Comparison of ENCODE assay signal across 8 mouse cellular contexts in the genomic region with DNA sequence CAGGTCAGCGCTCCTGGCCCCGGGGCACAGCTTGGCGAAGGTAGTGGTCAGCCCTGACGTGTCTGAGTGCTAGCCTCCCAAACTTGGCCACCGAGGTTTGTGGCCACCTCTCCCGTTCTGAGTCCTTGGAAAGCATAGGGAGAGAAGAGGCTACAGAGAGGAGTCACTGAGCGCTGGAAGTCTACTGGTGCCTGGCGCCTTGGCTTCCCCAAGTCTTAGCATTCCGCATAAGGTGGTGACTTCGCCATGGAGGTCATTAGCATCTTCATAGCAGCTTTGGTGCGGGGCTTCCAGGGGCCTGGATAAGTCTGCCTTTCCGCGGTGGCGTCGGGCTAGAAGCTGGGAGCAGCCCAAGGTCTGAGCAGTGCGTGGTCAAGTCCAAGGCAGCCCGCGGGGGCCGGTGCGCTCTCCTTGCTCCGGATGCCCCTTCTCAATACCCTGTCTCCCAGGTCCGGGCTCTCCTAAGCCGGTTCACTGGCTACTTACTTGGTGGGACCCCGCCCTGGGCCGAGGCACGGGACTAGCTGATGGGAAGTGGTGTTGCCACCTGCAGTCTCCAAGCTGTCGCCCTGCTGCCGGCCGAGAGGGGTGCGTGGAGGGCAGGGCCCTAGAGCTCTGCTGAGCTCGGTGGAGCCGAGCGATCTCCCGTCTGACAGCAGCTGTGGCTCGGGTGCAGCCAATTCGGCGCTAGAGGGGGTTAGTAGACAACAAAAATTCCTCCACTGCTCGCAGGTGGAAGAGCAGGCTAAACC. TPM values are rescaled to one million over a fixed set of nuclear protein-coding genes. Genes with fewer than 3 reads are reported as not detected.
DNase-seq lines count a peak whose midpoint lies in the region; ATAC-seq and TF ChIP-seq lines count a peak whose summit lies in the region.

No protein-coding gene starts in this region.

- TF ChIP-seq POLR2A in cortical plate, adult 2 months (IDR thresholded peaks at IDR 0.05; ENCODE audit: extremely low read depth, insufficient read depth, low read length): peak; percentile 56; the same call in 1 of the 2 replicates

- no peaks in the 10 kb centered on the region for H3K9me3 ChIP-seq in heart, postnatal 0 days (replicated peaks; ENCODE audit: control insufficient read depth, low read length)
- no peaks in the 10 kb centered on the region for H3K9me3 ChIP-seq in neural tube, embryonic 14.5 days (ENCODE audit: control insufficient read depth, low read length)

- peak overlapping the region; percentile 57 for H3K4me2 ChIP-seq in heart, postnatal 0 days (ENCODE audit: low read depth, low read length)
- H3K4me2 ChIP-seq in neural tube, embryonic 14.5 days (ENCODE audit: low read depth, low read length): peak overlapping the region; percentile 98

- peak overlapping the region; percentile 74 for H3K27ac ChIP-seq in cortical plate, adult 2 months (ENCODE audit: insufficient read depth, low read length)
- no peak overlapping the region for H3K27ac ChIP-seq in heart, postnatal 0 days (ENCODE audit: low read depth)
- peak overlapping the region; percentile 52 for H3K27ac ChIP-seq in neural tube, embryonic 14.5 days (ENCODE audit: low read depth, low read length)

- no peak overlapping the region for H3K9ac ChIP-seq in heart, postnatal 0 days (replicated peaks; ENCODE audit: low read depth, low read length)
- H3K9ac ChIP-seq in neural tube, embryonic 14.5 days (replicated peaks; ENCODE audit: low read depth, low read length): peak overlapping the region; percentile 59

- peak overlapping the region; percentile 74 for H3K4me3 ChIP-seq in cortical plate, adult 2 months (ENCODE audit: insufficient read depth, low read length)
- peak overlapping the region; percentile 32 for H3K4me3 ChIP-seq in heart, postnatal 0 days (ENCODE audit: low read depth, low read length)
- peak overlapping the region; percentile 45 for H3K4me3 ChIP-seq in neural tube, embryonic 14.5 days (ENCODE audit: low read depth, low read length)

- TF ChIP-seq EP300 in heart, postnatal 0 days (IDR thresholded peaks at IDR 0.05; ENCODE audit: low read depth): no peak

- peak; percentile 44; the same call in 1 of the 2 replicates for ATAC-seq in heart, postnatal 0 days (ENCODE audit: insufficient read depth, low read depth)
- ATAC-seq in neural tube, embryonic 14.5 days (ENCODE audit: low read depth): peak; percentile 92

- TF ChIP-seq CTCF in cortical plate, adult 2 months (IDR thresholded peaks at IDR 0.05; ENCODE audit: extremely low read depth, insufficient read depth, low read length): peak; percentile 49; the same call in 1 of the 2 replicates
- TF ChIP-seq CTCF in heart, postnatal 0 days (IDR thresholded peaks at IDR 0.05; ENCODE audit: low read depth): no peak; the same call in 1 of the 2 replicates

- peaks cover 36% of the 10 kb centered on the region for H3K27me3 ChIP-seq in heart, postnatal 0 days (ENCODE audit: control insufficient read depth, insufficient read depth, low read length)
- H3K27me3 ChIP-seq in neural tube, embryonic 14.5 days (ENCODE audit: control insufficient read depth, insufficient read depth, low read length): 0 out of 2 replicates have a peak, but pooled peaks cover 6% of the 10 kb centered on the region

- H3K36me3 ChIP-seq in heart, postnatal 0 days (replicated peaks; ENCODE audit: control insufficient read depth, insufficient read depth, low read length): no peaks in the 10 kb centered on the region
- no peaks in the 10 kb centered on the region for H3K36me3 ChIP-seq in neural tube, embryonic 14.5 days (ENCODE audit: control insufficient read depth, insufficient read depth, low read length)

- peak; percentile 11 for DNase-seq in ovary, postnatal 10 days (ENCODE audit: low spot score)
- no peak for DNase-seq in ovary, adult 18-20 months (ENCODE audit: low spot score)
- peak; percentile 7 for DNase-seq in heart, postnatal 0 days (ENCODE audit: low spot score)
- DNase-seq in left cerebral cortex, adult 9 months (ENCODE audit: low spot score in 2 of 2): peak; percentile 48 to 77
- no peak for DNase-seq in B cell, adult 2 months
- no peak for DNase-seq in MN1 (ENCODE audit: low spot score)

- WGBS in heart, postnatal 0 days: 1% methylated on average over 38 of the region's 38 CpGs
- under 1% methylated on average over 38 of the region's 38 CpGs for WGBS in neural tube, embryonic 14.5 days

- no peaks in the 10 kb centered on the region for H3K4me1 ChIP-seq in cortical plate, adult 2 months (ENCODE audit: control insufficient read depth, insufficient read depth, low read length)
- H3K4me1 ChIP-seq in heart, postnatal 0 days (ENCODE audit: control insufficient read depth, insufficient read depth): peaks cover 14% of the 10 kb centered on the region; the same call in 1 of the 2 replicates
- no peaks in the 10 kb centered on the region for H3K4me1 ChIP-seq in neural tube, embryonic 14.5 days (ENCODE audit: control insufficient read depth, insufficient read depth, low read length)

RNA-seq across cellular contexts. Expression of a gene that starts 0.7 kb away (rescaled TPM):
- polyA plus RNA-seq in cortical plate, adult 2 months (2012; rRNA removed): 8.5 and 10.6 TPM in 2 replicates
- not detected in 2 replicates for total RNA-seq in heart, postnatal 0 days (2014; rRNA removed; ENCODE audit: low replicate concordance)
- not detected in 2 replicates for polyA plus RNA-seq in heart, postnatal 0 days (2015; fragmentation: Nextera tagmentation; extraction: Ambion mirVana)
- polyA plus RNA-seq in neural tube, embryonic 14.5 days (2014; fragmentation: Nextera tagmentation; extraction: Ambion mirVana): 9.7 and 11.2 TPM in 2 replicates

Comparison
In these comparisons a context has a peak if more than half of its experiments do, and no peak if none do; other contexts are left out.
1. DNase-seq: peak in ovary, postnatal 10 days (single experiment), heart, postnatal 0 days (single experiment) and left cerebral cortex, adult 9 months (2 of 2); none in ovary, adult 18-20 months (single experiment), B cell, adult 2 months (0 of 2) and MN1 (single experiment).
2. Peak in every context shown above with its lines, with median percentiles within 50 percentile points of each other: H3K4me3 ChIP-seq.